Mouse (Mus musculus) midbrain, embryonic 14.5 days (tissue): ENCODE measurements around the gene Galnt15. TPM values are rescaled to one million over a fixed set of nuclear protein-coding genes. Genes with fewer than 3 reads are reported as not detected.

ENCODE experiments used
- ATAC-seq: fragments of 200-750 bp; cut with Nextera tagmentation; 2 replicates; pipeline ENCODE4 v1.8.0; 2017; ENCODE audit warnings: moderate number of reproducible peaks, moderate library complexity; ENCODE audit not compliant: low FRiP score, low TSS enrichment
- DNase-seq: peaks from one replicate; pipeline ENCODE4 v3.0.0-alpha.2; 2015
- H3K27ac ChIP-seq: fragments of 300-500 bp; sonication (generic); replicated peaks from 2 replicates; pipeline ENCODE4 v1.5.1; 2014; ENCODE audit warnings: mild to moderate bottlenecking, low read depth, low read length, moderate library complexity
- H3K27me3 ChIP-seq: fragments of 300-500 bp; sonication (generic); 2 replicates; pipeline ENCODE4 v1.6.1; 2014; ENCODE audit warnings: low read length, control low read depth, mixed read lengths; ENCODE audit not compliant: control insufficient read depth, insufficient read depth
- H3K36me3 ChIP-seq: fragments of 300-500 bp; sonication (generic); 2 replicates; pipeline ENCODE4 v1.6.1; 2014; ENCODE audit warnings: low read length, control low read depth; ENCODE audit not compliant: control insufficient read depth, insufficient read depth
- H3K4me1 ChIP-seq: fragments of 300-500 bp; sonication (generic); 2 replicates; pipeline ENCODE4 v1.6.1; 2014; ENCODE audit warnings: mild to moderate bottlenecking, antibody characterized with exemption, low read length, control low read depth; ENCODE audit not compliant: control insufficient read depth, insufficient read depth
- H3K4me2 ChIP-seq: fragments of 300-500 bp; sonication (generic); 2 replicates; pipeline ENCODE4 v1.6.1; 2014; ENCODE audit warnings: mild to moderate bottlenecking, low read length, moderate library complexity
- H3K4me3 ChIP-seq: fragments of 300-500 bp; sonication (generic); replicated peaks from 2 replicates; pipeline ENCODE4 v1.5.1; 2014; ENCODE audit warnings: low read depth, low read length
- H3K9ac ChIP-seq: fragments of 300-500 bp; sonication (generic); replicated peaks from 2 replicates; pipeline ENCODE4 v1.6.1; 2014; ENCODE audit warnings: mild to moderate bottlenecking, low read length, moderate library complexity
- H3K9me3 ChIP-seq: fragments of 300-500 bp; sonication (generic); 2 replicates; pipeline ENCODE4 v1.6.1; 2016; ENCODE audit warnings: low read length, control low read depth, mixed read lengths; ENCODE audit not compliant: control insufficient read depth
- WGBS: fragments of 180-500 bp; shearing (Covaris S2); extraction: QIAGEN DNeasy Blood & Tissue Kit; methylation state at CpG from one replicate; pipeline ENCODE4 v1.1.7; 2014; 5-methylcytosine and 5-hydroxymethylcytosine counted together
- polyA plus RNA-seq: library from polyadenylated mRNA; unstranded; fragments of >200 nt; fragmentation: Nextera tagmentation; extraction: Ambion mirVana; gene quantifications from 2 replicates; pipeline ENCODE4 v1.2.1, GENCODE M21; 2014

Gene Galnt15
- polyA plus RNA-seq, 1 experiment from 2014 or later, result 0.25 TPM

GRCm38 (mm10) chr14:32011547-32012304 lies 17.1 kb upstream of the Galnt15 start:
- no peak for DNase-seq
- no peak overlapping the region for H3K4me2 ChIP-seq
- H3K27me3 ChIP-seq, result no peaks in the 10 kb centered on the region

DNA sequence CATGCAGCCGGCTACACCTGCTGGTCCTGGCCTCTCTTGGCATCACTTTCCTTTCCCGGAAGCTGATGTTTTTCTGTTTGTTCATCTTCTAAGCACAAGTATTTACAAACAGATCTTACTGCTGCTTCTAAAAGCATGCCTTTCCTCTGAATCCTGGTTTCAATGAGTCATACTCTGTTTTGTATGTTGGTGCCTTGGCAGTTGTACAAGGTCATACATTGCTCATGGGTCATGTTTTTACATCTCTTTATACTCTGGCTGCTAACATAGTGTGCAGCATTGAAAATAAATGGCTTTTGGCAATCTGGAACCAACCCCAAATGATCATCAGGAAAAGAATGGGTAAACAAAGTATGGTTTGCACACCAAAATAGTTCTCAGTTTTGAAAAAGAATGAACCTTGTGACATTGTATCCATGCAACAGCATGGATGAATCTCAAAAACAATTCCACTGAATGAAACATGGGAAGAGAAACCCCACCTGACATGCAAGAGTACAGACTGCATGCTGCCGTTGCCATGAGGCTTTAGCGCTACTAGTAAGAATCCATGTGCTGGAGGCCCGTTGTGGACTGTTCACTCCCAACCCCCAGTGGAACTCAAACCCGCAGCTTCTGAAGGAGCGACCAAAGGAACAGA lies 13.5 kb upstream of the Galnt15 start:
- 93% methylated on average over 7 of the region's 7 CpGs for WGBS
- ATAC-seq (no peak), DNase-seq (no peak)
- H3K36me3 ChIP-seq, result no peaks in the 10 kb centered on the region
- no peak overlapping the region for H3K27ac ChIP-seq
- H3K9ac ChIP-seq, result no peak overlapping the region
- H3K27me3 ChIP-seq, result no peaks in the 10 kb centered on the region
- no peak overlapping the region for H3K4me3 ChIP-seq
- H3K9me3 ChIP-seq, result no peaks in the 10 kb centered on the region
- H3K4me2 ChIP-seq, result no peak overlapping the region
- peaks cover 4% of the 10 kb centered on the region; the same call in 1 of the 2 replicates for H3K4me1 ChIP-seq

More at GRCm38 (mm10) chr14:32011547-32012304, 17.1 kb upstream of the Galnt15 start:
- no peak for ATAC-seq
- peaks cover under 1% of the 10 kb centered on the region; the same call in 1 of the 2 replicates for H3K4me1 ChIP-seq
- 75% methylated on average over 6 of the region's 6 CpGs for WGBS
- no peak overlapping the region for H3K9ac ChIP-seq
- H3K36me3 ChIP-seq, result no peaks in the 10 kb centered on the region
- no peak overlapping the region for H3K4me3 ChIP-seq
- H3K9me3 ChIP-seq, result no peaks in the 10 kb centered on the region
- no peak overlapping the region for H3K27ac ChIP-seq

GRCm38 (mm10) chr14:32016466-32016865 lies 12.3 kb upstream of the Galnt15 start:
- Histone ChIP-seq H3K27me3 (no peaks in the 10 kb centered on the region), H3K4me3 (no peak overlapping the region), H3K9ac (no peak overlapping the region), H3K4me2 (peak overlapping the region; percentile 29; the same call in 1 of the 2 replicates), H3K27ac (peak overlapping the region; percentile 77), H3K9me3 (no peaks in the 10 kb centered on the region), H3K4me1 (peaks cover 4% of the 10 kb centered on the region; the same call in 1 of the 2 replicates), H3K36me3 (no peaks in the 10 kb centered on the region)
- DNase-seq (no peak), ATAC-seq (no peak)
- WGBS, result 80% methylated on average over 3 of the region's 3 CpGs

DNA sequence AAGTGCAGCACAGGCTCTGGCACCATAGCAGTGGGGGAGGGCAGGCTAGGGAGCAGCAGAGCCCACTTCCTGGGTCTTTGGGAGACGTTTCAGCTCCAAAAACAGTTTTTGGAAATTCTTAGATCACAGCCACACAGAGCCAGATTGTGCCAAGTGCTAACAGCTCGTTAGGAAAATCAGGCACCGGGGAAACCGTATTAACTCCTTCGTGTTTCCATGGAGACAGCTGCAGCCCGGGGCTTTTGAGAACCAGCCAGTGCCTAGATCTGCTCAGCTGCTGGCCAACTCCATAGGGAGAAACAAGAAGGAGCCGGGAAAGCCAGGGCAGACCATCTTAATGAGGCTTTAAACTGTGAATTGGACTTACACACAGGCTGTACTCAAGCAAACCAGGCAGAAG lies 11.9 kb upstream of the Galnt15 start:
- DNase-seq, result peak; percentile 90
- Histone ChIP-seq H3K4me3 (no peak overlapping the region), H3K4me2 (peak overlapping the region; percentile 29; the same call in 1 of the 2 replicates), H3K27ac (peak overlapping the region; percentile 77), H3K9me3 (no peaks in the 10 kb centered on the region), H3K27me3 (no peaks in the 10 kb centered on the region), H3K36me3 (no peaks in the 10 kb centered on the region), H3K9ac (no peak overlapping the region), H3K4me1 (peaks cover 4% of the 10 kb centered on the region; the same call in 1 of the 2 replicates)
- peak; percentile 85 for ATAC-seq
- WGBS, result 1% methylated on average over 7 of the region's 7 CpGs

DNA sequence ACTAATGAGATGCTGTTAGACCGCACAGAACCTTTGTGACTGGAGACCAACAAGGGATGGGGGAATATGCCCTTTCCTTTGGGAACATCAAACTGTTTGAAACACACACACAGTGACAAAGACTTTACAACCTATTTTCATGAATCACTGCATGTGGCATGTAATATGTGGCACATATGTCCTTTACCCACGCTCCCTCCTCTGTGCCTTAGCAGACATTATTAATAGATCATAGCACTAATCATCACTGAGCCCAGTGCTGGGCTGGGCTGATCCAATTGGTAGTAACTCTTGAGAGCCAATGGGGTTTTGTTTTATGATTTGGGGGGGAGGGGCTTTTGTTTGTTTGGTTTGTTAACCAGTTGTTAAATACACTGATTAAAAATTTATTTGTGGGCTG lies 11.3 kb upstream of the Galnt15 start:
- 37% methylated on average over 2 of the region's 2 CpGs for WGBS
- no peaks in the 10 kb centered on the region for H3K9me3 ChIP-seq
- no peak overlapping the region for H3K9ac ChIP-seq
- ATAC-seq, result peak; percentile 53; the same call in 1 of the 2 replicates
- DNase-seq, result no peak
- H3K27me3 ChIP-seq, result no peaks in the 10 kb centered on the region
- H3K27ac ChIP-seq, result peak overlapping the region; percentile 77
- no peaks in the 10 kb centered on the region for H3K36me3 ChIP-seq
- 0 out of 2 replicates have a peak overlapping the region, but pooled peaks have one; percentile 29 for H3K4me2 ChIP-seq
- H3K4me3 ChIP-seq, result no peak overlapping the region
- H3K4me1 ChIP-seq, result peaks cover 4% of the 10 kb centered on the region; the same call in 1 of the 2 replicates

GRCm38 (mm10) chr14:32019091-32019490 lies 9.7 kb upstream of the Galnt15 start:
- Histone ChIP-seq H3K36me3 (no peaks in the 10 kb centered on the region), H3K27me3 (no peaks in the 10 kb centered on the region), H3K27ac (no peak overlapping the region), H3K4me1 (peaks cover 4% of the 10 kb centered on the region; the same call in 1 of the 2 replicates), H3K9me3 (no peaks in the 10 kb centered on the region), H3K4me3 (no peak overlapping the region), H3K4me2 (no peak overlapping the region), H3K9ac (no peak overlapping the region)
- 85% methylated on average over 8 of the region's 8 CpGs for WGBS
- ATAC-seq, result no peak
- no peak for DNase-seq

DNA sequence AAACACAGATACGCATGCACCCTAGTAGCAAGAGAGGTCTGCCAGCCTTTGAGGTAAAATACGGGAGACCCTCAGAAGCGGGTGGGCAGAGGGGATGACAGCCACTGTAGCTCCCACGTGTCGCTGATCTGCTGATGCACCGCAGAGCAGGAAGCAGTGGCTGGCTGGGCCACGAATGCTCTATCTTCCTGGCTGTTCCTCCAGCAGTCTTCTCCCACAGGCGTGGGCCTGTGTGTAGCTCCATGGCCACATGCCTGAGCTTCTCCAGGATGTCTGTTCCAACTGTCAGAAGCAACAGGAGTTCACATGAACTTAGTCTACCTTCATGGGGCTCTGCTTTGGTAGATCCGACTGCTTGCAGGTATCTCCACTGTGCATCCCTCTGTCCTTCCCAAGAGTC lies 6.8 kb upstream of the Galnt15 start:
- Histone ChIP-seq H3K27me3 (no peaks in the 10 kb centered on the region), H3K36me3 (no peaks in the 10 kb centered on the region), H3K9me3 (no peaks in the 10 kb centered on the region), H3K4me2 (no peak overlapping the region), H3K27ac (no peak overlapping the region), H3K9ac (no peak overlapping the region), H3K4me1 (peaks cover under 1% of the 10 kb centered on the region; the same call in 1 of the 2 replicates), H3K4me3 (no peak overlapping the region)
- DNase-seq (no peak), ATAC-seq (no peak)
- 78% methylated on average over 9 of the region's 9 CpGs for WGBS

DNA sequence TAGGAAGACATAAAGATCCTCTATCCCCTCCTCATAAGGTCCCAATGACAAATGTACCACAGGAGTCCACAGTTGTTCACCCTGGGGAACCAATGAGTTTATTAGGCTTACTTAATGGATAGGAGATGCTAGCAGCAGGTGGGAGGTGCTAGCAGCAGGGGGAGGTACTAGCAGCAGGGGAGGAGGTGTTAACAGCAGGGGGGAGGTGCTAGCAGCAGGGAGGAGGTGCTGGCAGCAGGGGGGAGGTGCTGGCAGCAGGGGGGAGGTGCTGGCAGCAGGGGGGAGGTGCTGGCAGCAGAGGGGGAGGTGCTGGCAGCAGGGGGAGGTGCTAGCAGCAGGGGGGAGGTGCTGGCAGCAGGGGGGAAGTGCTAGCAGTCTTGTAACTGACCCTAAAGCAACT lies 6.3 kb upstream of the Galnt15 start:
- Histone ChIP-seq H3K36me3 (no peaks in the 10 kb centered on the region), H3K4me1 (no peaks in the 10 kb centered on the region; the same call in 1 of the 2 replicates), H3K27me3 (no peaks in the 10 kb centered on the region), H3K9me3 (no peaks in the 10 kb centered on the region), H3K4me2 (no peak overlapping the region), H3K27ac (no peak overlapping the region), H3K4me3 (no peak overlapping the region), H3K9ac (no peak overlapping the region)
- ATAC-seq (no peak), DNase-seq (no peak)
